Mouse (Mus musculus) brown adipose tissue, adult 24 weeks (tissue): ENCODE measurements around the gene Stag3. TPM values are rescaled to one million over a fixed set of nuclear protein-coding genes. Genes with fewer than 3 reads are reported as not detected.

Source experiments
- H3K27ac ChIP-seq: fragments of 200-500 bp; replicated peaks from 2 replicates; pipeline ENCODE4 v1.5.1; 2012; ENCODE audit warnings: low read depth, mild to moderate bottlenecking, low read length
- H3K4me1 ChIP-seq: fragments of 200-500 bp; 2 replicates; pipeline ENCODE4 v1.6.1; 2012; ENCODE audit warnings: low read length, mixed read lengths; ENCODE audit not compliant: control insufficient read depth, insufficient read depth, insufficient read length
- H3K4me3 ChIP-seq: fragments of 200-500 bp; 2 replicates; pipeline ENCODE4 v1.5.1; 2012; ENCODE audit warnings: low read depth, mild to moderate bottlenecking, low read length, moderate library complexity; ENCODE audit not compliant: insufficient read depth
- polyA plus RNA-seq: library from polyadenylated mRNA; stranded (reverse); fragments of >200 nt; gene quantifications from 2 replicates; pipeline ENCODE4 v1.2.4, GENCODE M21; 2012; ENCODE audit not compliant: missing spikeins, insufficient read depth, insufficient read length

Stag3 gene
- polyA plus RNA-seq, 1 experiment, result not detected

DNA sequence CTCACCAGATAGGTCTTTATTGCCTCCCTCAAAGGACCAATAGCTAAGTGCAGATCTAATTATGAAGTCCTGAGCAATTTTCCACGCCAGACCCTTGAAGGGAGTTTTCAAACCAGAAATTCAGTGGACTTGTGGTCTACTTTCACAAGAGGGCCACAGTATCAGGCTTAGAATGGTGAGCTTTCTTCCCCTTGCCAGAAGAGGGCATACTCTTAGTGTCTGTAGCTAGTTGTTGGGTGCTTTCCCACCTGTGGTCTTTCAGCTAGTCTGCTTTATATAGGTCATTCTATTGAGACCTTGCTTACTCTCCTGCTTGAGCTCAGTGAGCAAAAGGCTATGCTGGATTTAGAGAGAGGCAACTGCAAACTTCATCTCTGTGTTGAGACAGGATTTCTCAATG lies 3.5 kb downstream of the Stag3 start:
- Histone ChIP-seq H3K4me3 (no peak overlapping the region), H3K27ac (no peak overlapping the region), H3K4me1 (no peaks in the 10 kb centered on the region)

DNA sequence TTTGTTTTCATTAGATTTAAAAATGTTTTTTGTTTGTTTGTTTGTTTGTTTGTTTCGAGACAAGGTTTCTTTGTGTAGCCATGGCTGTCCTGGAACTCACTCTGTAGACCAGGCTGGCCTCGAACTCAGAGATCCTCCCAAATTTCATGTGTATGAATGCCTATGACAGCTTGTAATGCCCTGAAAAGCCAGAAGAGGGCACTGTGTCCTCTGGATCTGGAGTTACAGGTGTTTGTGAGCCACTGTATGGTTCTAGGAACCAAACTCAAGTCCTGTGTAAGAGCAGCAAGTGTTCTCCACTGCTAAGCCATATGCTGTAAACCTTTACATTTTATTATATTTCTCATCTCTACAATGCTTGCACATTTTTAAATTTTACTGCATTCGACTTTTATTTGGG lies 7.8 kb downstream of the Stag3 start:
- H3K4me1 ChIP-seq, result no peaks in the 10 kb centered on the region
- no peak overlapping the region for H3K27ac ChIP-seq
- H3K4me3 ChIP-seq, result no peak overlapping the region

- no peak overlapping the region for H3K4me3 ChIP-seq
- no peak overlapping the region for H3K27ac ChIP-seq
- H3K4me1 ChIP-seq, result no peaks in the 10 kb centered on the region
Measured at GRCm38 (mm10) chr5:138291638-138292037, 11.6 kb downstream of the Stag3 start.

DNA sequence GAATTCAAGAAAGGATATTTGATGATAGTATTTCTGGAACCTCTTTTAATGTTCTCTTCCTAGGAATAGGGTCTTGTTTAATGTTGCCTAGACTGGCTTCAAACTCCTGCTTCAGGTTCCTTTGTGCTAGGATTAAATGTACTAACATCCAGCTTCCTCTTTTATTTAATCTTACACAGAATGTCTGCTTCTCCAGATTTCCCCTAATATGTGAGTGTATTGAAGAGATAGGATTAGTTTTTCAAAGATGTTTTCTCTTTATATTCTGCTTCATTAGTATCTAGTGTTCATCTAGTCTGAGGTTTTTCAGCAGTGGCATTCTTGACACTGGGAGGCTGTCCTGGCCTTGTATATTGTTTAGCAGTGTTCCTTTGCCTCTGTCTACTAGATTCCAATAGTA lies 14.1 kb downstream of the Stag3 start:
- Histone ChIP-seq H3K4me1 (no peaks in the 10 kb centered on the region), H3K27ac (no peak overlapping the region), H3K4me3 (no peak overlapping the region)

- Histone ChIP-seq H3K27ac (no peak overlapping the region), H3K4me1 (no peaks in the 10 kb centered on the region), H3K4me3 (no peak overlapping the region)
Measured at GRCm38 (mm10) chr5:138299613-138300012, 19.6 kb downstream of the Stag3 start.

DNA sequence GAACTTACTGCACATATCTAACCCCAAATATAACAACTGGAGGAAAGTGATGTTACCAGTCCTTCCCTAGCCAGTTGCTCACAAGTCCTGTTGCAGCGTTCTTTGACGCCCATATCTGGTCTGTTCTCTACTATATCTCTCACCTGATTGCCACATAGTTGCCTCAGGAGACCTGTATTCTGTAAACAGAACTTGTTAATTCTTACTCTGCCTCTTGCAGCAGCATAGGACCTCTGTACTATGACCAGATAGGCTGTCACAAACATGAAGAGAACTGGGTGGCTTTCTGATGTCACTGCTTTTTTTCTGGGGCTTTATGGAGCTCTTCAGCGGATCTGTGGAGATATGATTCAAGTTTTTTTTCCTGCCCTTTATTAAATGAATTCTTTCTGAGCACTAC lies 32.8 kb downstream of the Stag3 start:
- no peak overlapping the region for H3K27ac ChIP-seq
- no peak overlapping the region for H3K4me3 ChIP-seq
- H3K4me1 ChIP-seq, result no peaks in the 10 kb centered on the region

DNA sequence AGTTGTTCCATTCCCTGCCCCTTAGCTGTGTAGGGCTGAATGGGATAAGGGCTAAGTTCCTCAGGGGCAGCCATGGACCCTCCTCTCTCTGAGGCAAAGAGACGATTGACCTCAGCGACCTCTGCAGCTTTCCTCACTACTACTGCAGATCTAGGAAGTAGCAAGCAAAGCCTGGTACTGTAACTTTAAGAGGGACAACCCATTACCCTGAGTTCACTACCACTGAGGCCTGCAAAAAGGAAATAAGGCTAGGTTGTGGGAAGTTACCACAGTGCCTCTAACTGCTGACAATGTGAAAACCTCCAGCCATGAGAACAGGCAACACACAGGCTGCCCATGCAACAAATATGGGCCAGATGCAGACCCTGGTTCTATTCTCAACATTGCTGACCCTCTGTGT lies 61.6 kb downstream of the Stag3 start, which contains the start of gene Pvrig:
Gene Pvrig, plus strand, starts transcription at position 301 of the 400 bp plus-strand sequence.
- Histone ChIP-seq H3K4me3 (no peak within 1 kb of the TSS), H3K4me1 (no peaks in the 10 kb centered on the region), H3K27ac (no peak within 1 kb of the TSS)

GRCm38 (mm10) chr5:138343216-138343615 lies 63.2 kb downstream of the Stag3 start:
- Histone ChIP-seq H3K27ac (no peak overlapping the region), H3K4me1 (no peaks in the 10 kb centered on the region), H3K4me3 (no peak overlapping the region)

Other genes with a start within 250 kb of the Stag3 start
- not detected in 2 replicates for gene Smok3c, start 227.0 kb upstream of the Stag3 start, polyA plus RNA-seq
- 7.2 and 9.4 TPM in 2 replicates for gene Zkscan1, start 195.2 kb upstream of the Stag3 start, polyA plus RNA-seq
- gene Zscan21, start 163.3 kb upstream of the Stag3 start, polyA plus RNA-seq, result 7.5 and 10.5 TPM in 2 replicates
- gene Zfp113, start 124.5 kb upstream of the Stag3 start, polyA plus RNA-seq, result 6.6 and 6.8 TPM in 2 replicates
- gene Cops6, start 119.2 kb upstream of the Stag3 start, polyA plus RNA-seq, result 150 and 170 TPM in 2 replicates
- 12.0 and 12.4 TPM in 2 replicates for gene Ap4m1, start 108.2 kb upstream of the Stag3 start, polyA plus RNA-seq
- gene Mcm7, start 107.8 kb upstream of the Stag3 start, polyA plus RNA-seq, result 8.5 and 10.4 TPM in 2 replicates
- gene Taf6, start 92.8 kb upstream of the Stag3 start, polyA plus RNA-seq, result 18.0 and 22.4 TPM in 2 replicates
- gene Cnpy4, start 92.8 kb upstream of the Stag3 start, polyA plus RNA-seq, result 8.0 and 11.0 TPM in 2 replicates
- 4.6 and 5.8 TPM in 2 replicates for gene Mblac1, start 85.9 kb upstream of the Stag3 start, polyA plus RNA-seq
- gene Nxpe5, start 54.3 kb upstream of the Stag3 start, polyA plus RNA-seq, result not detected in 2 replicates
- gene Lamtor4, start 24.8 kb upstream of the Stag3 start, polyA plus RNA-seq, result 102 and 115 TPM in 2 replicates
- 5.1 and 7.1 TPM in 2 replicates for gene BC037034, start 16.2 kb upstream of the Stag3 start, polyA plus RNA-seq
- gene Gal3st4, start 7.4 kb upstream of the Stag3 start, polyA plus RNA-seq, result not detected in 2 replicates
- gene Gm43720, start 282 bp upstream of the Stag3 start, polyA plus RNA-seq, result not detected in 2 replicates
- gene Gpc2, start 235 bp upstream of the Stag3 start, polyA plus RNA-seq, result not detected in 2 replicates
- gene Pvrig, start 61.7 kb downstream of the Stag3 start, polyA plus RNA-seq, result not detected in 2 replicates
- 2.7 and 3.7 TPM in 2 replicates for gene Zfp157, start 161.2 kb downstream of the Stag3 start, polyA plus RNA-seq